Mouse (Mus musculus): Measurements from ENCODE around the gene Ugt1a5.
A peak's percentile ranks its signal among the peaks of the same experiment; 100 is the strongest.
"Not testable (repeated sequence)": the region's sequence is repeated elsewhere in the genome, so short reads cannot be mapped to it uniquely, and the experiment has no call there.

Ugt1a5 gene

GRCm38 (mm10) chr1:88224029-88224776 is 58.4 kb downstream of the Ugt1a5 start:
- DNase-seq (ENCODE audit: low spot score): peak; percentile 24

- not testable (repeated sequence) for DNase-seq (ENCODE audit: low spot score)
These were observed 59.5 kb downstream of the Ugt1a5 start for GRCm38 (mm10) chr1:88225301-88225700.

GRCm38 (mm10) chr1:88225741-88226140 is 59.9 kb downstream of the Ugt1a5 start:
- no peak for DNase-seq (ENCODE audit: low spot score)

GRCm38 (mm10) chr1:88226670-88227379 is 61.0 kb downstream of the Ugt1a5 start, which contains the start of gene Mroh2a:
TSS of gene Mroh2a (plus strand) at chr1:88226986.
- peak; percentile 8 for DNase-seq (ENCODE audit: low spot score)

- DNase-seq (ENCODE audit: low spot score): no peak
These were observed 61.7 kb downstream of the Ugt1a5 start for GRCm38 (mm10) chr1:88227482-88227881.

GRCm38 (mm10) chr1:88228121-88228520 is 62.3 kb downstream of the Ugt1a5 start:
- DNase-seq (ENCODE audit: low spot score): no peak

GRCm38 (mm10) chr1:88229566-88229965 is 63.8 kb downstream of the Ugt1a5 start:
- DNase-seq (ENCODE audit: low spot score): no peak

- no peak for DNase-seq (ENCODE audit: low spot score)
These were observed 64.2 kb downstream of the Ugt1a5 start for GRCm38 (mm10) chr1:88229986-88230385.

GRCm38 (mm10) chr1:88230421-88230820 is 64.6 kb downstream of the Ugt1a5 start:
- no peak for DNase-seq (ENCODE audit: low spot score)

- DNase-seq (ENCODE audit: low spot score): no peak
These were observed 65.4 kb downstream of the Ugt1a5 start for GRCm38 (mm10) chr1:88230981-88231802.

GRCm38 (mm10) chr1:88231803-88232499 is 66.1 kb downstream of the Ugt1a5 start:
- DNase-seq (ENCODE audit: low spot score): no peak

GRCm38 (mm10) chr1:88232664-88233380 is 67.0 kb downstream of the Ugt1a5 start:
- DNase-seq (ENCODE audit: low spot score): no peak

GRCm38 (mm10) chr1:88233421-88234247 is 67.8 kb downstream of the Ugt1a5 start:
- DNase-seq (ENCODE audit: low spot score): no peak

GRCm38 (mm10) chr1:88234248-88234610 is 68.4 kb downstream of the Ugt1a5 start:
- DNase-seq (ENCODE audit: low spot score): no peak

GRCm38 (mm10) chr1:88234646-88235045 is 68.8 kb downstream of the Ugt1a5 start:
- no peak for DNase-seq (ENCODE audit: low spot score)

- no peak for DNase-seq (ENCODE audit: low spot score)
These were observed 69.5 kb downstream of the Ugt1a5 start for GRCm38 (mm10) chr1:88235046-88235893.

GRCm38 (mm10) chr1:88235894-88236415 is 70.1 kb downstream of the Ugt1a5 start:
- no peak for DNase-seq (ENCODE audit: low spot score)

- no peak for DNase-seq (ENCODE audit: low spot score)
These were observed 71.5 kb downstream of the Ugt1a5 start for GRCm38 (mm10) chr1:88237311-88237710.

- no peak for DNase-seq (ENCODE audit: low spot score)
These were observed 73.0 kb downstream of the Ugt1a5 start for GRCm38 (mm10) chr1:88238771-88239170.

All from testis, postnatal 14 days (tissue).